Mouse (Mus musculus) small intestine, adult 2 months (tissue): ENCODE measurements at regions not wholly inside any gene's neighbourhood (a gene's known extent, or its start where the extent isn't known, plus 50 kb on each side); places are given as distances from the start of the nearest gene placed in this dataset.

Source experiments
- H3K27ac ChIP-seq: fragments of 200-500 bp; 2 replicates; pipeline ENCODE4 v1.5.1; 2012; ENCODE audit warnings: low read depth, low read length, control low read depth, inconsistent platforms; ENCODE audit not compliant: insufficient read depth
- H3K27me3 ChIP-seq: fragments of 200-500 bp; 2 replicates; pipeline ENCODE4 v1.6.1; 2012; ENCODE audit warnings: mild to moderate bottlenecking, moderate library complexity, low read length, inconsistent platforms; ENCODE audit not compliant: control insufficient read depth, insufficient read depth
- H3K36me3 ChIP-seq: fragments of 200-500 bp; 2 replicates; pipeline ENCODE4 v1.6.1; 2012; ENCODE audit warnings: mild to moderate bottlenecking, low read length, control low read depth, inconsistent platforms; ENCODE audit not compliant: control insufficient read depth, insufficient read depth
- H3K4me1 ChIP-seq: fragments of 200-500 bp; 2 replicates; pipeline ENCODE4 v1.6.1; 2012; ENCODE audit warnings: low read length, inconsistent platforms, mixed read lengths; ENCODE audit not compliant: control insufficient read depth, insufficient read depth, insufficient read length
- H3K4me3 ChIP-seq: fragments of 200-500 bp; 2 replicates; pipeline ENCODE4 v1.5.1; 2012; ENCODE audit warnings: low read depth, mild to moderate bottlenecking, control low read depth, inconsistent platforms, low read length, moderate library complexity
- CTCF ChIP-seq: fragments of 200-500 bp; IDR thresholded peaks from 2 replicates; pipeline ENCODE4 v1.5.1; 2012; ENCODE audit warnings: low read depth, mild to moderate bottlenecking, control low read depth, inconsistent platforms, low read length, moderate library complexity, mixed read lengths; ENCODE audit not compliant: insufficient replicate concordance, insufficient read length; ENCODE audit errors: extremely low read depth
- POLR2A ChIP-seq: fragments of 200-500 bp; IDR thresholded peaks from 2 replicates; pipeline ENCODE4 v1.6.1; 2012; ENCODE audit warnings: low read depth, mild to moderate bottlenecking, control low read depth, inconsistent platforms, low read length, moderate library complexity
- WGBS: fragments of 180-500 bp; shearing (Covaris S2); methylation state at CpG from one replicate; pipeline ENCODE4 v1.1.7; 2018; 5-methylcytosine and 5-hydroxymethylcytosine counted together

DNA sequence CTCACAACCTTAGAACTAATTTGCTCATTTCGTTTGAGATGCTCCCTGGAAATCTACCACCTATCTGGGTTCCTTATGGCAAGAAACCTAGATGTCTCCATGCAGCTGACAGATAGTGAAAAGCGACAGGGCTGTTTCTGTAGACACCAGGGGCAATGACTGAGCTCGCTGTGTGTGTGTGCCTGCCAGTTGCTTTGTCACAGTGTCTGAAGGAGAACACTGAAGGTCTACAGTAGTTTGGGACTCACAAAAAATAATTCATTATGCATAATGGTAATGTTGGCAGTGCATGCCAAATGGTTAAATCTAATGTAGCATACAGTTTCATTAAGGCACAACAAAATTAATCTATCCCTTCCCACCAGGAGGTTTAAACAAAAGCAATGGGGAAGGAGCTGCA lies 453.2 kb upstream of the Kif2a start:
- no peaks in the 10 kb centered on the region for H3K4me1 ChIP-seq
- 80% methylated on average over 3 of the region's 3 CpGs for WGBS
- H3K27me3 ChIP-seq = no peaks in the 10 kb centered on the region

DNA sequence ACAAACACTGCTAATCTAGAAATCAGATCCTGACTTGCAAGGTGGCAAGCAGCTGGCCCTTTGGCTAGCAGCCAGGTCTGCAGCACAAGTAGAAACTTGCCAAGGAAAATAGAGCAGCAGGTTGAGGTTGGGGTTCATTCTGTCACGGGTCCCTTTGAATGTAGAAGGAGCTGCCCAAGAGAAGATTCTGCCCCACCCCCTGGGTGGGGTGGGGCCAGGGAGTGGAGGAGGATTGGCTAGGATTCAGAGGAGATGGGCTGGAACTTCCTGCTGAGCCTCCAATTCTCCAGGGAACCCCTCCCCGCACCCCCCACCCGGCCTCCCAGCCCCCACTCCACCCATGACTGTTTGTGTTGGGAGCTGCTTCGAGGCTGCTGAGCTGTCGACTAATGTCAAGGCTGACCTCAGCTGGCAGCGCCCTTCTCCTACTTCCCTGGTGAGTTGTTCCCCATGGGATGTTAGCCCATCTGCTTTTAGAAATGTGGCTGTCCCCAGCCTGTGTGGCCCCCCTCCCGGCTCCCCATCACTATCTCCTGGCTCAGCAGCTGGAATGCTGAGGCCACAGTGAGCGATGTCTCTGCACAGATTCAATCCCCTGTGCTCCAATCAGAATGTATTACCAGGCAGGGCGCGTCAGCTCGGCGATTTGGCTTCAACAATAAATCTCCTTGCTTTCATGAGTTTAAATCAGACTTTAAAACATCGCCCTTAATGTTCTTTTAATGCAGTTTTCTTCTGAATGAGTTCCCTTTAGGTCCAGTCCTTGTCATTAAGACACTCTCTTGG lies 447.8 kb upstream of the Kif2a start:
- Histone ChIP-seq H3K27ac (no peak overlapping the region), H3K4me1 (no peaks in the 10 kb centered on the region; the same call in 1 of the 2 replicates), H3K4me3 (peak overlapping the region; percentile 42; the same call in 1 of the 2 replicates), H3K27me3 (no peaks in the 10 kb centered on the region), H3K36me3 (no peaks in the 10 kb centered on the region)
- TF ChIP-seq CTCF = no peak
- TF ChIP-seq POLR2A = no peak
- WGBS = 3% methylated on average over 13 of the region's 13 CpGs

More for the DNA sequence above, 453.2 kb upstream of the Kif2a start:
- Histone ChIP-seq H3K36me3 (no peaks in the 10 kb centered on the region), H3K27ac (no peak overlapping the region), H3K4me3 (no peak overlapping the region)
- TF ChIP-seq POLR2A (no peak), CTCF (no peak)

GRCm38 (mm10) chr13:107462791-107463190 lies 440.9 kb upstream of the Kif2a start:
- TF ChIP-seq POLR2A (no peak), CTCF (no peak)
- Histone ChIP-seq H3K27ac (no peak overlapping the region), H3K4me1 (no peaks in the 10 kb centered on the region), H3K4me3 (no peak overlapping the region), H3K27me3 (no peaks in the 10 kb centered on the region), H3K36me3 (no peaks in the 10 kb centered on the region)
- WGBS = 86% methylated on average over 7 of the region's 7 CpGs

DNA sequence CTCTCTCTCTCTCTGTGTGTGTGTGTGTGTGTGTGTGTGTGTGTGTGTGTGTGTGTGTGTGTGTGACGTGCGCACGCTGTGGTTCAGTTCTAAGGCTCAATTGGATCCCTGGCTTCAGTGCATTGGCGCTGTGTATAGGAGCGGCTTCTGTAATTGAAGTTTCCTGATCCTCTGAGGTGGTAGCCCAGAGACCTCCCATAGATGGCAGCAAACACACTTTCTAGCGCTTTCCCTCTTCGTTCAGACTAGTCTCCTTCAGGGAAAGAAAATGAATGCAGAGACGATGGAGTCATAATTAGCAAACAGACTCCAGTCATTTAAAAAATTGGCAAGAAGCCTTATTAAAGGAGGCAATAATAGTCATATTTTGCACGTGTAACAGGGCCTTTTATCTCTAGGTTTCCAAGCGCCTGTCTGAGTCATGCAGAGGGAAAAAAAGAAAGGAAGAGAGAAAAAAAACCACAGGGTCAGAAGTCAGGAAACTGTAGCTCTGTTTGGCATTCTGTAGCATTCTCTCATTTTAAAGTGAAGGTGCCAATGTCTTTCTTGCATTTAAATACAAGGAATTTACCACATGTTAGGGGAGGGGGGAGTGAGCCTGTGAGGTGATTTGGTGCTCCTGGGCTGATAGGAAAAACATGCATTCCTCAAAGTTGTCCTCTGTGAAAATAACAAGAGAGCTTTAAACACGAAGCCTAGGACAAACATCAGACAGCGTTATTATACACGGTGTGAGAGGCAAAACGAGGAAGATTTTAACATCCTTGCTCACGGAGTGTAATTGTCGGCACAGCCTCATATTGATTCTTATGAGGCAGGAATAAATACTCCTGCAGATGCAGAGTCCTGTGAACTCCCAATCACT lies 439.4 kb upstream of the Kif2a start:
- no peak overlapping the region for H3K27ac ChIP-seq
- TF ChIP-seq POLR2A (no peak), CTCF (no peak)
- H3K4me1 ChIP-seq = no peaks in the 10 kb centered on the region
- WGBS = 17% methylated on average over 14 of the region's 16 CpGs
- no peaks in the 10 kb centered on the region for H3K36me3 ChIP-seq
- no peak overlapping the region for H3K4me3 ChIP-seq
- H3K27me3 ChIP-seq = no peaks in the 10 kb centered on the region

- Histone ChIP-seq H3K4me3 (no peak overlapping the region), H3K36me3 (no peaks in the 10 kb centered on the region), H3K4me1 (no peaks in the 10 kb centered on the region), H3K27me3 (no peaks in the 10 kb centered on the region), H3K27ac (no peak overlapping the region)
- TF ChIP-seq POLR2A (no peak), CTCF (no peak)
- WGBS = 47% methylated on average over 4 of the region's 4 CpGs
These were observed 436.8 kb upstream of the Kif2a start for GRCm38 (mm10) chr13:107458730-107459129.

DNA sequence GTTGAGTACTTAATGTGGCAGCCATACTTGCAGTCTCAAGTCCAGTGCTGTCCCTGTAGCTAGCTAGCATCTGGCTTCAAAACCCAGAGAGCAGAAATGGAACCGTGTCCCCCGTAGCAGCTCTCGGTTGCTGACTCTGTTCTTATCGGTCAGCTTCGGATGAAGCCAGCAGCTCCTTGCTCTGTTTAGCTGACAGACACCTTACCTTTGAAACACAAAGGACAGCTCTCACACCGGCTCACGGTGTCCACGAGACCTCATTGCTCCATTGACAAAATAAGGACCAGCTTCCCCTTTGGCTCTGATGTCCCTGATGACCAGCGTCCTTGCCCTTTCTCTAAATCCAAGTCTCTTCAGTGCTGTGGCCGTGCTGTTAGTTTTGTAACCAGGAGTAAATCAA lies 435.3 kb upstream of the Kif2a start:
- H3K36me3 ChIP-seq = no peaks in the 10 kb centered on the region
- no peaks in the 10 kb centered on the region for H3K4me1 ChIP-seq
- no peaks in the 10 kb centered on the region for H3K27me3 ChIP-seq
- H3K27ac ChIP-seq = no peak overlapping the region
- TF ChIP-seq POLR2A = no peak
- TF ChIP-seq CTCF = no peak
- WGBS = 80% methylated on average over 10 of the region's 10 CpGs
- no peak overlapping the region for H3K4me3 ChIP-seq

DNA sequence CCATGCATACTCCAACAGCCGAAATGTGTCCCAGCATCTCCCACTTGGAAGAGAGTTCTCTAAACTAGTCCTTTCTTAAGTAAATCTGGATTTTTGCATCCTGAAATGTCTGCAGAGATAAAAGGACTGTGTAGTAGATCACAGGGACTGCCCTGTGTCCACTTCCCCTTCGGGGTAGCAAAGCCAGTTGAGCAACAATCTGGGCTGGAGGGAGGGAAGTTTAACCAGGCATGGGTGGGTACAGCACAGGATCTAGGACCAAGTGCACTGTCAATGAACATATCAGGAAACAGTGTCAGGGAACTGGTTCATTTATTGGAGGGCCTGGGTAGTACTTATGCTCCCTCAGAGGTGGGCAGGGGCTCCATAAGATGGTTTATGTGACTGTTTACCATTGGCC lies 434.5 kb upstream of the Kif2a start:
- Histone ChIP-seq H3K36me3 (no peaks in the 10 kb centered on the region), H3K27ac (no peak overlapping the region), H3K4me1 (no peaks in the 10 kb centered on the region), H3K4me3 (no peak overlapping the region), H3K27me3 (no peaks in the 10 kb centered on the region)
- TF ChIP-seq CTCF (no peak), POLR2A (no peak)
- 41% methylated on average over 2 of the region's 2 CpGs for WGBS
